Mouse (Mus musculus): ENCODE measurements around the gene Pdcl. TPM values are rescaled to one million over a fixed set of nuclear protein-coding genes. Genes with fewer than 3 reads are reported as not detected.

The Pdcl gene
- polyA plus RNA-seq, 1 experiment, result 15.6 TPM

GRCm38 (mm10) chr2:37370651-37371050 lies 11.5 kb upstream of the Pdcl start:
- Histone ChIP-seq H3K4me3 (no peak overlapping the region), H3K4me2 (ENCODE audit: low read depth) (no peak overlapping the region), H3K79me2 (ENCODE audit: control insufficient read depth, insufficient read depth) (no peaks in the 10 kb centered on the region), H3K27me3 (ENCODE audit: control insufficient read depth, insufficient read depth, insufficient read length) (no peaks in the 10 kb centered on the region), H3K36me3 (ENCODE audit: control insufficient read depth, insufficient read depth) (peaks cover 23% of the 10 kb centered on the region), H3ac (ENCODE audit: control insufficient read depth, insufficient read length) (no peak overlapping the region)
- TF ChIP-seq USF1 (IDR thresholded peaks at IDR 0.05; ENCODE audit: low read depth) (no peak), POLR2AphosphoS2 (IDR thresholded peaks at IDR 0.05; ENCODE audit: insufficient read length, low read depth) (no peak), TCF3 (IDR thresholded peaks at IDR 0.05; ENCODE audit: insufficient read length, low read depth) (no peak), MAX (IDR thresholded peaks at IDR 0.05; ENCODE audit: low read depth) (no peak), E2F4 (IDR thresholded peaks at IDR 0.05; ENCODE audit: insufficient read depth) (no peak), POLR2A (IDR thresholded peaks at IDR 0.05; ENCODE audit: insufficient read length, low read depth) (no peak), SRF (IDR thresholded peaks at IDR 0.05; ENCODE audit: control insufficient read depth, insufficient read length, low read depth) (no peak), CEBPB (IDR thresholded peaks at IDR 0.05; ENCODE audit: insufficient read depth, poor library complexity, severe bottlenecking) (no peak), TCF12 (IDR thresholded peaks at IDR 0.05; ENCODE audit: insufficient read depth, poor library complexity, severe bottlenecking) (no peak), REST (IDR thresholded peaks at IDR 0.05; ENCODE audit: insufficient read depth, insufficient read length) (no peak), MYOD1 (IDR thresholded peaks at IDR 0.05; ENCODE audit: control insufficient read depth in 1 of 3, insufficient read length in 2 of 3, low read depth in 2 of 3) (no peak)

DNA sequence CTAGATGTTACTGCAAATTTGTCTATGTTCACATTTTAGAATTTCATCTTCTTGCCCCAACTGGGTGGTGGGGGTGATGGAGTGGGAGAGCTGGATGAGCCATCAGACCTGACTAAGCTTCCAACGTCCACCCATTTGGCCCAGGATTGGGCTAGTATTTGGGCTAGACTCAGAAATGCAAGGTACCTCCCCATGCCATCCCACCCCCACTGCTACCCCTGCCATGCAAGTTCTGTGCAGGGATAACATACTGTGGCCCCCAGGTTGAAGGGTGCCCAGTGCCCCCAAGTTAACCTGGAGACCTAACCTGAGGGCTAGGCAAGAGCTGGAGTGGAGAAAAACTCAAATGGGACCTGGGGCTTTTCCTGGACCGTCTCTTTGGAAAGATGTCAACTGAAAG lies 776 bp upstream of the Pdcl start:
- Histone ChIP-seq H3ac (ENCODE audit: control insufficient read depth, insufficient read length) (no peak overlapping the region), H3K4me3 (peak overlapping the region; percentile 71), H3K36me3 (ENCODE audit: control insufficient read depth, insufficient read depth) (peaks cover 13% of the 10 kb centered on the region), H3K27me3 (ENCODE audit: control insufficient read depth, insufficient read depth, insufficient read length) (no peaks in the 10 kb centered on the region), H3K4me2 (ENCODE audit: low read depth) (peak overlapping the region; percentile 93), H3K79me2 (ENCODE audit: control insufficient read depth, insufficient read depth) (peaks cover 18% of the 10 kb centered on the region)
- TF ChIP-seq TCF3 (IDR thresholded peaks at IDR 0.05; ENCODE audit: insufficient read length, low read depth) (no peak), REST (IDR thresholded peaks at IDR 0.05; ENCODE audit: insufficient read depth, insufficient read length) (no peak), USF1 (IDR thresholded peaks at IDR 0.05; ENCODE audit: low read depth) (no peak), MYOD1 (IDR thresholded peaks at IDR 0.05; ENCODE audit: control insufficient read depth in 1 of 3, insufficient read length in 2 of 3, low read depth in 2 of 3) (no peak), CEBPB (IDR thresholded peaks at IDR 0.05; ENCODE audit: insufficient read depth, poor library complexity, severe bottlenecking) (no peak), E2F4 (IDR thresholded peaks at IDR 0.05; ENCODE audit: insufficient read depth) (no peak), TCF12 (IDR thresholded peaks at IDR 0.05; ENCODE audit: insufficient read depth, poor library complexity, severe bottlenecking) (no peak), MAX (IDR thresholded peaks at IDR 0.05; ENCODE audit: low read depth) (no peak), POLR2A (IDR thresholded peaks at IDR 0.05; ENCODE audit: insufficient read length, low read depth) (no peak)

DNA sequence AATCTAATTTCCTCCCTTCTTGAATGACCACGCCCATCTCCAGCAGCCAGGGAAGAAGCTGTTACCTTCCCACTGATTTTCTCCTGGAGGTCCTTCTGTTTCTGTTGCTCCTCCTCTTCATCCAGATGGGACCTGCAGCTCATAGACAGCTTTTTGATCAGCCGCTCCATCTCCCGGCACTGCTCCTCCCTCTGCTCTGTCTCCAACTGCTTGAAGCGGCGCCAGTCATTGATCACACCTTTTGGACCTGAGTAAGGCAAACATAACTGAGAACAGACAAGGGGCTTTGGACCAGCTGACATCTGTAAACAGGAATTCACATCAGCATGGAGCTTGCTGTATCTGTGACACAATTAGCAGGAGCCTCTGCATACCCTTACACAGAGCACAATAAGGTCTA lies 3.6 kb downstream of the Pdcl start:
- Histone ChIP-seq H3K79me2 (ENCODE audit: control insufficient read depth, insufficient read depth) (peaks cover 18% of the 10 kb centered on the region), H3K4me2 (ENCODE audit: low read depth) (no peak overlapping the region), H3K36me3 (ENCODE audit: control insufficient read depth, insufficient read depth) (peaks cover 40% of the 10 kb centered on the region), H3K27me3 (ENCODE audit: control insufficient read depth, insufficient read depth, insufficient read length) (no peaks in the 10 kb centered on the region), H3K4me3 (no peak overlapping the region), H3ac (ENCODE audit: control insufficient read depth, insufficient read length) (no peak overlapping the region)
- no peak for TF ChIP-seq CEBPB (IDR thresholded peaks at IDR 0.05; ENCODE audit: insufficient read depth, poor library complexity, severe bottlenecking)
- TF ChIP-seq MAX (IDR thresholded peaks at IDR 0.05; ENCODE audit: low read depth), result no peak
- TF ChIP-seq TCF12 (IDR thresholded peaks at IDR 0.05; ENCODE audit: insufficient read depth, poor library complexity, severe bottlenecking), result no peak
- no peak for TF ChIP-seq POLR2AphosphoS2 (IDR thresholded peaks at IDR 0.05; ENCODE audit: insufficient read length, low read depth)
- TF ChIP-seq SRF (IDR thresholded peaks at IDR 0.05; ENCODE audit: control insufficient read depth, insufficient read length, low read depth), result no peak

GRCm38 (mm10) chr2:37351671-37352070 lies 7.5 kb downstream of the Pdcl start:
- TF ChIP-seq TCF12 (IDR thresholded peaks at IDR 0.05; ENCODE audit: insufficient read depth, poor library complexity, severe bottlenecking) (peak; percentile 72), MYOD1 (IDR thresholded peaks at IDR 0.05; ENCODE audit: control insufficient read depth in 1 of 3, insufficient read length in 2 of 3, low read depth in 2 of 3) (peak; percentile 10 to 90 (median 68)), TCF3 (IDR thresholded peaks at IDR 0.05; ENCODE audit: insufficient read length, low read depth) (peak; percentile 35), MYOG (IDR thresholded peaks at IDR 0.05; ENCODE audit: control insufficient read depth in 1 of 3, insufficient read depth in 1 of 3, insufficient read length in 2 of 3, low read depth in 2 of 3) (peak in 2 of 3 experiments; percentile 40 to 82), POLR2AphosphoS2 (IDR thresholded peaks at IDR 0.05; ENCODE audit: insufficient read length, low read depth) (no peak)
- Histone ChIP-seq H3K4me2 (ENCODE audit: low read depth) (no peak overlapping the region), H3K4me3 (no peak overlapping the region), H3K27me3 (ENCODE audit: control insufficient read depth, insufficient read depth, insufficient read length) (no peaks in the 10 kb centered on the region), H3K36me3 (ENCODE audit: control insufficient read depth, insufficient read depth) (peaks cover 45% of the 10 kb centered on the region), H3ac (ENCODE audit: control insufficient read depth, insufficient read length) (no peak overlapping the region), H3K79me2 (ENCODE audit: control insufficient read depth, insufficient read depth) (no peaks in the 10 kb centered on the region)

GRCm38 (mm10) chr2:37338497-37339187 lies 20.5 kb downstream of the Pdcl start:
- no peaks in the 10 kb centered on the region for H3K36me3 ChIP-seq (ENCODE audit: control insufficient read depth, insufficient read depth)
- TF ChIP-seq CEBPB (IDR thresholded peaks at IDR 0.05; ENCODE audit: insufficient read depth, poor library complexity, severe bottlenecking) (0 out of 2 replicates have a peak, but pooled peaks have one; percentile 34), MYOD1 (IDR thresholded peaks at IDR 0.05; ENCODE audit: control insufficient read depth in 1 of 3, insufficient read length in 2 of 3, low read depth in 2 of 3) (no peak)
- H3K27me3 ChIP-seq (ENCODE audit: control insufficient read depth, insufficient read depth, insufficient read length), result no peaks in the 10 kb centered on the region

More at GRCm38 (mm10) chr2:37338497-37339187, 20.5 kb downstream of the Pdcl start:
- Histone ChIP-seq H3K4me2 (ENCODE audit: low read depth) (peak overlapping the region; percentile 78), H3ac (ENCODE audit: control insufficient read depth, insufficient read length) (no peak overlapping the region), H3K79me2 (ENCODE audit: control insufficient read depth, insufficient read depth) (no peaks in the 10 kb centered on the region), H3K4me3 (no peak overlapping the region)
